In the genomic region with DNA sequence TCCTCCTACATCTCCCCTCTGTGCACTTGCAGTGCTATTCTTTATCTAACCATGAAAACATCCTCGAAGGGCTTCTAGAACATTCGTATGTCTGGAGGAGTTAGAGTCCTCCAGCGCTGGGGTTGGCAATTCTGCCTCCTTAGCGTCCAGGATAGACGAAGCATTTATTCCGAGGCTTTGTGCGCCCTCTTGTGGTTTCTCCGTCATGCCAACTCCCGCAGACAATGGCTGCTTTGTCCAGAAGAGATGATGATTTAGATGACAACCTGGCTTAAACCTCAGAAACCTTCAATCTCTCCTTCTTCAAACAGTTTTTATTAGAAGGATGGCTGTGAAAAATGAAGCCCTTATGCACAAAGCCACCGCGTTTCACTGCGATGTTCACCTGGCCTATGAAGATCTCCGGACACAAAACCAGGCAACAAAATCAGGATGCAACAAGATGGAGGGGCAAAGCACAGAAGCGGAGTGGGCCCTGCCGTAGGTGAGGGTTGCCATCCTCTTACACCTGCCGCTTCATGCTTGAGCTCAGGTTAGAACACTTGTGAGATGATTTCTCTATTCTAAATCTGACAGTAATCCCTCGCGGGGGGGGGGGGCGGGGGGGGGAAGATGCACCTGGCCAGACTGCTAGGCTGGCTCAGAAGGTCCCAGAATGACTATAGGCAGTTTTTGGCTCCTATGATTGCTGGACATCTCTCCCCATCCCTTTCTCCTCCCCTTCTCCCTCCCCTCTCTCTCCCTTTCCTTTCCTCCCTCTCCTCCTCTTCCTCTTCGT, we compare ENCODE assay signal across 8 mouse cellular contexts. TPM values are rescaled to one million over a fixed set of nuclear protein-coding genes. Genes with fewer than 3 reads are reported as not detected.
DNase-seq lines count a peak whose midpoint lies in the region; ATAC-seq and TF ChIP-seq lines count a peak whose summit lies in the region.

No protein-coding gene starts in this region.

- peak overlapping the region; percentile 37 for H3K4me2 ChIP-seq in heart, embryonic 11.5 days
- peak overlapping the region; percentile 48 for H3K4me2 ChIP-seq in kidney, embryonic 15.5 days
- peak overlapping the region; percentile 32 for H3K4me2 ChIP-seq in limb, embryonic 15.5 days

- no peaks in the 10 kb centered on the region for H3K36me3 ChIP-seq in heart, embryonic 11.5 days (ENCODE audit: control insufficient read depth, insufficient read depth, low read length)
- H3K36me3 ChIP-seq in kidney, embryonic 15.5 days = no peaks in the 10 kb centered on the region
- no peaks in the 10 kb centered on the region for H3K36me3 ChIP-seq in limb, embryonic 15.5 days

- WGBS in bone marrow, adult 2 months = 23% methylated on average over 20 of the region's 20 CpGs
- 20% methylated on average over 19 of the region's 20 CpGs for WGBS in heart, embryonic 11.5 days (ENCODE audit: insufficient replicate concordance)
- WGBS in kidney, embryonic 15.5 days = 27% methylated on average over 18 of the region's 20 CpGs
- 25% methylated on average over 19 of the region's 20 CpGs for WGBS in limb, embryonic 15.5 days

- H3K4me1 ChIP-seq in bone marrow, adult 2 months (ENCODE audit: control insufficient read depth, insufficient read depth, low read length) = no peaks in the 10 kb centered on the region; the same call in 1 of the 2 replicates
- H3K4me1 ChIP-seq in embryonic fibroblast, embryonic 13.5 days (ENCODE audit: control insufficient read depth, insufficient read depth, low read length) = peaks cover 2% of the 10 kb centered on the region; the same call in 1 of the 2 replicates
- peaks cover 2% of the 10 kb centered on the region; the same call in 1 of the 2 replicates for H3K4me1 ChIP-seq in heart, embryonic 11.5 days (ENCODE audit: control insufficient read depth, insufficient read depth, low read length)
- H3K4me1 ChIP-seq in kidney, embryonic 15.5 days = peaks cover 5% of the 10 kb centered on the region; the same call in 1 of the 2 replicates
- H3K4me1 ChIP-seq in limb, embryonic 15.5 days = no peaks in the 10 kb centered on the region

- H3K9ac ChIP-seq in heart, embryonic 11.5 days (ENCODE audit: low read depth, low read length) = no peak overlapping the region
- H3K9ac ChIP-seq in kidney, embryonic 15.5 days = no peak overlapping the region
- H3K9ac ChIP-seq in limb, embryonic 15.5 days = no peak overlapping the region

- H3K9me3 ChIP-seq in heart, embryonic 11.5 days (replicated peaks; ENCODE audit: control insufficient read depth, low read length) = no peaks in the 10 kb centered on the region
- no peaks in the 10 kb centered on the region for H3K9me3 ChIP-seq in kidney, embryonic 15.5 days (replicated peaks)
- H3K9me3 ChIP-seq in limb, embryonic 15.5 days = no peaks in the 10 kb centered on the region

- peak; percentile 79 for DNase-seq in A20 (ENCODE audit: low read depth, low spot score)
- DNase-seq in monocyte, adult 2 months (ENCODE audit: low read depth in 1 of 2, low spot score in 2 of 2) = peak; percentile 43 to 75
- peak; percentile 52 to 73 for DNase-seq in spleen, postnatal 14 days (ENCODE audit: low spot score in 2 of 2)

- TF ChIP-seq POLR2A in bone marrow, adult 2 months (IDR thresholded peaks at IDR 0.05; ENCODE audit: borderline replicate concordance, control insufficient read depth, low read depth, low read length) = no peak
- TF ChIP-seq POLR2A in embryonic fibroblast, embryonic 13.5 days (IDR thresholded peaks at IDR 0.05; ENCODE audit: low read depth, low read length) = no peak

- 0 out of 2 replicates have a peak, but pooled peaks have one; percentile 22 for ATAC-seq in heart, embryonic 11.5 days (replicated peaks; ENCODE audit: insufficient number of reproducible peaks, low FRiP score, low TSS enrichment)
- peak; percentile 75 for ATAC-seq in kidney, embryonic 15.5 days (replicated peaks; ENCODE audit: low FRiP score)
- 0 out of 2 replicates have a peak, but pooled peaks have one; percentile 19 for ATAC-seq in limb, embryonic 15.5 days (ENCODE audit: insufficient number of reproducible peaks, low FRiP score, low TSS enrichment, low read depth)

- no peak overlapping the region for H3K27ac ChIP-seq in bone marrow, adult 2 months (ENCODE audit: control insufficient read depth, insufficient read depth, low read depth, low read length, poor library complexity)
- H3K27ac ChIP-seq in embryonic fibroblast, embryonic 13.5 days (ENCODE audit: insufficient read depth, low read length) = no peak overlapping the region
- H3K27ac ChIP-seq in heart, embryonic 11.5 days (ENCODE audit: low read depth, low read length) = no peak overlapping the region
- H3K27ac ChIP-seq in kidney, embryonic 15.5 days = no peak overlapping the region
- H3K27ac ChIP-seq in limb, embryonic 15.5 days = no peak overlapping the region

- peak; percentile 89 for TF ChIP-seq CTCF in bone marrow, adult 2 months (IDR thresholded peaks at IDR 0.05; ENCODE audit: control insufficient read depth, insufficient read depth, low read length)
- TF ChIP-seq CTCF in embryonic fibroblast, embryonic 13.5 days (IDR thresholded peaks at IDR 0.05; ENCODE audit: borderline replicate concordance, insufficient read depth, low read length) = peak; percentile 62; the same call in 1 of the 2 replicates

- no peak overlapping the region for H3K4me3 ChIP-seq in bone marrow, adult 2 months (replicated peaks; ENCODE audit: control insufficient read depth, low read depth, low read length)
- H3K4me3 ChIP-seq in embryonic fibroblast, embryonic 13.5 days (ENCODE audit: insufficient read depth, low read length) = no peak overlapping the region
- H3K4me3 ChIP-seq in heart, embryonic 11.5 days (ENCODE audit: low read depth, low read length) = peak overlapping the region; percentile 15
- peak overlapping the region; percentile 20 for H3K4me3 ChIP-seq in kidney, embryonic 15.5 days (replicated peaks)
- peak overlapping the region; percentile 27 for H3K4me3 ChIP-seq in limb, embryonic 15.5 days

- H3K27me3 ChIP-seq in heart, embryonic 11.5 days (ENCODE audit: control insufficient read depth, insufficient read depth, low read length) = peaks cover 2% of the 10 kb centered on the region; the same call in 1 of the 2 replicates
- no peaks in the 10 kb centered on the region for H3K27me3 ChIP-seq in kidney, embryonic 15.5 days
- H3K27me3 ChIP-seq in limb, embryonic 15.5 days = peaks cover 5% of the 10 kb centered on the region; the same call in 1 of the 2 replicates

RNA-seq across cellular contexts. Expression of gene Msrb2, which starts 26.4 kb away (rescaled TPM):
- polyA plus RNA-seq in bone marrow, adult 2 months (2011; ENCODE audit: insufficient read depth, insufficient read length, low replicate concordance, missing spikeins) = 4.4 and 19.6 TPM in 2 replicates
- polyA plus RNA-seq in embryonic fibroblast, embryonic 13.5 days (2011; ENCODE audit: insufficient read length, low read depth, missing spikeins) = 6.5 and 13.2 TPM in 2 replicates
- polyA plus RNA-seq in heart, embryonic 11.5 days (2014; fragmentation: Nextera tagmentation; extraction: Ambion mirVana) = 27.1 and 32.7 TPM in 2 replicates
- 31.1 and 34.2 TPM in 2 replicates for polyA plus RNA-seq in kidney, embryonic 15.5 days (2015; fragmentation: Nextera tagmentation; extraction: Ambion mirVana)
- polyA plus RNA-seq in limb, embryonic 15.5 days (2015; fragmentation: Nextera tagmentation; extraction: Ambion mirVana) = 22.6 and 25.4 TPM in 2 replicates

Comparison
In these comparisons a context has a peak if more than half of its experiments do, and no peak if none do; other contexts are left out.
1. H3K4me3 ChIP-seq: peak in heart, embryonic 11.5 days (single experiment), kidney, embryonic 15.5 days (single experiment) and limb, embryonic 15.5 days (single experiment); none in bone marrow, adult 2 months (single experiment) and embryonic fibroblast, embryonic 13.5 days (single experiment).
2. ATAC-seq: peak in every context shown above with its lines; median percentile 75 in kidney, embryonic 15.5 days; 22 in heart, embryonic 11.5 days; 19 in limb, embryonic 15.5 days.
3. Peak in every context shown above with its lines, with median percentiles within 50 percentile points of each other: DNase-seq and H3K4me2 ChIP-seq.